Mouse (Mus musculus) E14TG2a.4 (cell line): ENCODE results near the gene Dpp3.

ENCODE experiments used
- H3K27me3 ChIP-seq: 2 replicates; pipeline ENCODE4 v1.6.1; 2014; ENCODE audit warnings: low read length, control low read depth; ENCODE audit not compliant: insufficient read depth
- H3K36me3 ChIP-seq: 2 replicates; pipeline ENCODE4 v1.6.1; 2014; ENCODE audit warnings: low read length, control low read depth; ENCODE audit not compliant: insufficient read depth
- H3K4me1 ChIP-seq: replicated peaks from 2 replicates; pipeline ENCODE4 v1.6.1; 2014; ENCODE audit warnings: low read depth, low read length, control low read depth
- H3K4me3 ChIP-seq: replicated peaks from 2 replicates; pipeline ENCODE4 v1.5.1; 2014; ENCODE audit warnings: mild to moderate bottlenecking, low read length
- H3K9me3 ChIP-seq: 2 replicates; pipeline ENCODE4 v1.6.1; 2014; ENCODE audit warnings: low read length, control low read depth
- CTCF ChIP-seq: conservative IDR thresholded peaks from 2 replicates; pipeline ENCODE4 v1.5.1; 2014; ENCODE audit warnings: low read length
- NANOG ChIP-seq: IDR thresholded peaks from 2 replicates; pipeline ENCODE4 v1.6.1; 2014; ENCODE audit warnings: borderline replicate concordance, low read length, mixed read lengths
- POU5F1 ChIP-seq: IDR thresholded peaks from 2 replicates; pipeline ENCODE4 v1.6.1; 2014; ENCODE audit warnings: low read length, borderline replicate concordance

Gene Dpp3

DNA sequence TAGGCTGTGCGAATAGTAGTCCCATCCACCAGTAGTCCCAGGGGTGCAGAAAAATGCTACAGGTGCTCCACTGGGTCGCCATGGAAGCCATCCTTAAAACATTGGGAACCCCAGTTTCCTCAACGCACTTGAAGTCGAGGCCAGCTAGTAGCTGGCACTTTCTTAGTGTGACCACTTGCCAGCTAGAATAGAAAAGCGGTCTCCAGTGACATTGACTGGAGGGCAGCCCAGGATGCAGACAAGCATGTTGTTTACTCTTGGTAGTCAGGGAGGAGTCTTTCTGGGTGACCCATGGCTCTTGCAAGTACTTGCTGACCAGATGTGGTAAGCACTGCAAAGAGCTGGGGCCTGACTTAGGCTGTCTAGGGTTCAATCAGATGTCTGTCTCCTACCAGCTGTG lies 694 bp upstream of the Dpp3 start:
- H3K4me3 ChIP-seq = peak overlapping the region; percentile 90
- H3K4me1 ChIP-seq = peaks cover 61% of the 10 kb centered on the region
- TF ChIP-seq NANOG (no peak), CTCF (no peak), POU5F1 (no peak)
- no peaks in the 10 kb centered on the region for H3K9me3 ChIP-seq
- peaks cover 31% of the 10 kb centered on the region for H3K36me3 ChIP-seq
- peaks cover 18% of the 10 kb centered on the region for H3K27me3 ChIP-seq

DNA sequence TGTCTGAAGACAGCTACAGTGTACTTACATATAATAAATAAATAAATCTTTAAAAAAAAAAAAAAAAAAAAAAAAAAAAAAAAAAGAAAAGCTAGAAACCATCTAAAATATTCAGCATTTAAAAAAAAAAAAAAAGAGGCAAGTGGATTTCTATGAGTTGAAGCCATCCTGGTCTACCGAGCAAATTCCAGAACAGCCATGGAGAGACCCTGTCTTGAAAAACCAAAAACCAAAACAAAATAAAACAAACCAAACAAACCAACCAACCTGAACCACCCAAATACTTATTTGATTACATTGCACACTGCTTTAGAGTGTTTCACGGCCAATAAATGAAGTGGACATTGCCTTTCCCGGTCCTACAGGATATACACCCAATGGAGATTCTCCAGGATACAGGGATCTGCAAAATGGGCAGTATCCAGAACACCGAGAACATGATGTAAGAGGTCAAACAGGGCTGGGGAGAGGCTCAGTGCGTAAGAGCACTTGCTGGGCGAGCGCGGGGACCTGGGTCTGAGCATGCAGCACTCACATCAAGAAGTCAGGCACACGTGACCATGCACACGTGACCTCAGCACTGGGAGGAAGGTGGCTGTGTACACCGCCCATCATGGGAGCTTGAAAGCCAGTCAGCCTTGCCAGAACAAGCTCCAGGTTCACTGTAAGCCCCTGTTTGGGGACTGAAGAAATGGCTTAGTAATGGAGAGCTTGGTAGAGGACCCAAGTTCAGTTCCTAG lies 2.8 kb downstream of the Dpp3 start:
- peak overlapping the region; percentile 42 for H3K4me3 ChIP-seq
- peaks cover 41% of the 10 kb centered on the region for H3K4me1 ChIP-seq
- no peak for TF ChIP-seq CTCF
- H3K9me3 ChIP-seq = no peaks in the 10 kb centered on the region
- H3K27me3 ChIP-seq = no peaks in the 10 kb centered on the region
- H3K36me3 ChIP-seq = peaks cover 66% of the 10 kb centered on the region

DNA sequence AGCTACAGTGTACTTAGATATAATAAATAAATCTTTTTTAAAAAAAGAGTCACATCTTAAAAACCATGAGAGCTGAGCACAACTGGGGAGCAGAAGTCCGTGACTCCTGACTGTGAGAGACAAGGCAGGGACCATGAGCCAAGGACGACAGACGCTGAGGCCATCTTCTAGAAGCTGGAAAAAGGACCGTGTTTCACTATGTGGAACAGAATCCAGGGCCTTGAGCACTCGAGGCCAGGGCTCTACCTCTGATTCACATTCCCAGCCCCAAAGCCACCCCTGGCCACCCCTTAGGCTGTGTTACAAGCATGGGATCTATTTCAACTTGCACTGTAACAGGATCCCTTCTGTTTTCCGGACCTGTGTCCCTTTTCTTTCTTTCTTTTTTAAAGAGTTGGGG lies 8.4 kb downstream of the Dpp3 start:
- no peak overlapping the region for H3K4me3 ChIP-seq
- no peaks in the 10 kb centered on the region for H3K9me3 ChIP-seq
- TF ChIP-seq NANOG (no peak), POU5F1 (no peak), CTCF (no peak)

DNA sequence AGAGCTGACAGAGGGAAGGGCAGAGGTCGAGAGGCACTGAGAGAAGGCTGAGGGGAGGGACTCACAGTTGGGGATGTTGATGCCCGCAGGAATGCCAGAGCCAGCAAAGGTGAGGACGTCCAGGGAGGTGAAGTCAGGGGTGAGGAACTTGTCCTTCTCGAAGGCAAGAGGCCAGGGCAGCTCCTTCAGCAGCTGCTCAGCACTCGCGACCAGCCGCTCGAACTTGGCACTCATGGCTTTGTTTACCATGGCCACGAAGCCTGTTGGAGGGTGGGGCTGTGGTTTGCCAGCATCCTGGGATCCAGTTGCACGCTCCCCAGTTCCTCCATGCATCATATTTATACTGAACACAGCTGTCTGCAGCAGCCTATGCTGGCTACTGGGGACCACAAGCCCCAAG lies 11.3 kb downstream of the Dpp3 start:
- Histone ChIP-seq H3K4me3 (no peak overlapping the region), H3K9me3 (no peaks in the 10 kb centered on the region), H3K4me1 (peaks cover 39% of the 10 kb centered on the region), H3K36me3 (peaks cover 100% of the 10 kb centered on the region), H3K27me3 (no peaks in the 10 kb centered on the region)
- no peak for TF ChIP-seq POU5F1
- TF ChIP-seq NANOG = no peak
- no peak for TF ChIP-seq CTCF

More for the DNA sequence above, 8.4 kb downstream of the Dpp3 start:
- H3K36me3 ChIP-seq = peaks cover 100% of the 10 kb centered on the region
- peaks cover 31% of the 10 kb centered on the region for H3K4me1 ChIP-seq
- no peaks in the 10 kb centered on the region for H3K27me3 ChIP-seq

DNA sequence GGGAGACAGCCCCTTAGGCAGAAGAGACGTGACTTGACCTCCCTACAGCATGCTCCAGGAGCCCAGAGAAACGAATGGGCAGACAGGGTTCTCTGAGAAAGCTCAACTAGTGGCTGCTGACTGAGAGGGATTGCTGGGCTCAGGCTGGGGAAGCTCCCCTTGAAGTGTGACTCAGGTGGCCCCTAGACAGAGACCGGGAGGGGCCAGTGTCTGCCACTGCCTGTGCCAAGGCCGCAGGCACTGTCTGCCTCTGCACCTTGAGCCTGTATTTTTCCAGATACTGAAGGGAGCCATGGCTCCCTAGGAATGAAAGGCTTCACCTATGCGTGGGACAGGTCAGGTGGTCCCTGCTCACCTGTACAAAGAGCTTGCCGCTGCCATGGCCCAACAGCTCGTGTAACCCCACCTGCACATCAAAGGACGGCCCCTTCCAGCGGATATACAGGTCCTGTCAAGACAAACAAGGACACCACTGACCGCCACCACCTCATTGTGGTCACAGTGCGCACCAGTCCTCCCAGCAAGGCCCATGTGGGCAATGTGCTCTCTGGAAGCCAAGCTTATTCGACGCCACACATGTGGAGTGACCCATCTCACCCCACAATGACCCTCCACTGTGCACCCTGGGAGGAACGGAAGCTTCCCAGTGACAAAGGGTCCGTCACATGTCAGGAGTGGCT lies 12.0 kb downstream of the Dpp3 start:
- no peaks in the 10 kb centered on the region for H3K9me3 ChIP-seq
- no peaks in the 10 kb centered on the region for H3K27me3 ChIP-seq
- peaks cover 38% of the 10 kb centered on the region for H3K4me1 ChIP-seq
- no peak for TF ChIP-seq CTCF
- no peak for TF ChIP-seq POU5F1
- TF ChIP-seq NANOG = no peak
- H3K4me3 ChIP-seq = no peak overlapping the region
- H3K36me3 ChIP-seq = peaks cover 100% of the 10 kb centered on the region

DNA sequence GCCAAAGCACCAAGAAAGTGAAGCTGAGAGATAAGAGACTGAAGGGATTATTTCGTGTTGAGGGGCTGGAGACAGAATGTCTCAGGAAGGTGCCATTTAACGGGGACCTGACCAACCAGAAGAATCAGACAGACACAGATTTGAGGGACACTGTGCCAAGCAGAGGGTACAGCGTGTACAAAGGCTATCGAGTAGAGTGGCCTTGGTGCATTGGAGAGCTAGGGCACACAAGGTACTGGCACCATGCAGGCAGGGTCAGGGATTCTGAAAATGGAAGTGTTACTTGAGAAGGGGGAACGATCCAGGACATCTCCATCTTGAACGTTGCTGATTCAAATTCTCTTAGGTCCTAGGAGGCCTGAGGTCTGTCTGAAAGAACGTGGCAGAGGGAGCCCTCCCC lies 18.7 kb downstream of the Dpp3 start:
- peaks cover 74% of the 10 kb centered on the region for H3K36me3 ChIP-seq
- peaks cover 29% of the 10 kb centered on the region for H3K4me1 ChIP-seq
- no peak for TF ChIP-seq NANOG
- TF ChIP-seq POU5F1 = no peak
- no peak for TF ChIP-seq CTCF
- H3K27me3 ChIP-seq = no peaks in the 10 kb centered on the region
- no peak overlapping the region for H3K4me3 ChIP-seq
- no peaks in the 10 kb centered on the region for H3K9me3 ChIP-seq

DNA sequence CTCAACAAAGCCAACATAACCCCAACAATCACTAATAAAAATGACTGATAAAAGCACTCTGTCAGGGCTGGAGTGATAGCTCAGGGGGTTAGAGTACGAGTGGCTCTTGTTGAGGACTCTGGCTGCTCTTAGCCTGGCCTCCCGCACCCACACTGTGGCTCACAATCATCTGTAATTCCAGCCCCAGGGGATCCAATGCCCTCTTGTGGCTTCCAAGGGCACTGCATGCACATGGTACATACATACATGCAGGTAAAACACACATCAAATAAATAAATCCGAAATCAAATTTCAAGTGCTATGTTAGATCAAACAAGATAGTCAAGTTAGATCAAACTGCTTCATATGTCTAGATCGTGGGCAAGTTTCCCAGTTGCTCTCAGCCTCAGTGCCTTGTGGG lies 20.0 kb downstream of the Dpp3 start:
- H3K36me3 ChIP-seq = peaks cover 67% of the 10 kb centered on the region
- no peaks in the 10 kb centered on the region for H3K9me3 ChIP-seq
- TF ChIP-seq POU5F1 = no peak
- TF ChIP-seq NANOG = no peak
- TF ChIP-seq CTCF = peak; percentile 97
- H3K4me3 ChIP-seq = no peak overlapping the region
- H3K4me1 ChIP-seq = peaks cover 21% of the 10 kb centered on the region
- H3K27me3 ChIP-seq = no peaks in the 10 kb centered on the region

DNA sequence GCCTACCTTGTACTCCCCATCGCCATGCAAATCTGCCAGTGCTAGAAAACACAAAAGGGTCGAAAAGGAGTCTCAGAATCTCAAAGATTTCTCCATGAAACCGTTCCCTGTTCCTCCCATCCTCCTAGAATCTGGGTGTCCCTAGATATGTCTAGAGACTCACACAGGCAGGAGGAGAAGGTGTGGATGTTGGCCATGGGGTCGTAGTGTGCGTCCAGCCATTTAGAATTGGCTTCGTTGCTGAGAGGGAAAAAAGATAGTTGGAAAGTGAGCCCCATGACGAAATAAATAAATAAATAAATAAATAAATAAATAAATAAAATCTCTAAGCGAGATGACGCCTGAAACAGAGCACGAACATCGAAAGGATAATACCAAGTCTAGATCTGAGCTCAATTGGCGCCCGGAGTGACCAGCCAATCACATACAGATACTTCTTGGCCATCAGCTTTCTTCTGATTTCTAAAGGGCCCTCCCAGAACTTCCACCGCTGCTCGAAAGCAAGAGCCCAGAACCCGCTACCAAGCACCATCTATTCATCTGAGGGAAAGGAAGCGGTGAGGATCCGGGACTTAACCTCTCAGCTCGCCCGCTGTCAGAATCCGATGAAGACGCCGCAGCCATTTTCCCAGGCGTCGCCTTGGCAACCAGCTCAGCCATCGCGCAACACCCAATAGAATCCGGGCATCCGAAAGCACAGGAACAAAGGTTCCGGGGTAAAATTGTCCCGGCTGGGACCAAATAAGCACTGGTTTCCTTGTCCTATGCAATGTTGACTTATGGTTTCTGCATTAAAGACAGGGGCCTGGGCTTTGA lies 21.9 kb downstream of the Dpp3 start, which contains the start of gene Bbs1:
Bbs1 (minus strand) TSS at position 650 of the 816 bp plus-strand sequence.
- H3K9me3 ChIP-seq = no peaks in the 10 kb centered on the region
- TF ChIP-seq NANOG (no peak), POU5F1 (no peak), CTCF (no peak)
- H3K4me3 ChIP-seq = peak within 1 kb of the TSS; percentile 86
- peaks cover 21% of the 10 kb centered on the region for H3K4me1 ChIP-seq
- no peaks in the 10 kb centered on the region for H3K27me3 ChIP-seq
- peaks cover 56% of the 10 kb centered on the region for H3K36me3 ChIP-seq
